Mouse (Mus musculus) layer of hippocampus, adult 8-10 months (tissue): ENCODE measurements around the gene Cstb. TPM values are rescaled to one million over a fixed set of nuclear protein-coding genes. Genes with fewer than 3 reads are reported as not detected.

Source experiments
- DNase-seq, 2 experiments: peaks; one replicate each; pipeline ENCODE4 v3.0.0; 2022; ENCODE audit warnings: low spot score in 2 of 2
- microRNA-seq, 2 experiments: library from miRNA; unstranded; fragments of <30 nt; microRNA quantifications; one replicate each; pipeline ENCODE4 v1.2.0; 2022
- total RNA-seq, 4 experiments: library from RNA; stranded (reverse); gene quantifications; 2 replicates each; pipeline ENCODE4 v1.2.4; 2022

The Cstb gene
- total RNA-seq, 4 experiments from 2014 or later = 28.4 to 47.8 (median 36.8) TPM

DNA sequence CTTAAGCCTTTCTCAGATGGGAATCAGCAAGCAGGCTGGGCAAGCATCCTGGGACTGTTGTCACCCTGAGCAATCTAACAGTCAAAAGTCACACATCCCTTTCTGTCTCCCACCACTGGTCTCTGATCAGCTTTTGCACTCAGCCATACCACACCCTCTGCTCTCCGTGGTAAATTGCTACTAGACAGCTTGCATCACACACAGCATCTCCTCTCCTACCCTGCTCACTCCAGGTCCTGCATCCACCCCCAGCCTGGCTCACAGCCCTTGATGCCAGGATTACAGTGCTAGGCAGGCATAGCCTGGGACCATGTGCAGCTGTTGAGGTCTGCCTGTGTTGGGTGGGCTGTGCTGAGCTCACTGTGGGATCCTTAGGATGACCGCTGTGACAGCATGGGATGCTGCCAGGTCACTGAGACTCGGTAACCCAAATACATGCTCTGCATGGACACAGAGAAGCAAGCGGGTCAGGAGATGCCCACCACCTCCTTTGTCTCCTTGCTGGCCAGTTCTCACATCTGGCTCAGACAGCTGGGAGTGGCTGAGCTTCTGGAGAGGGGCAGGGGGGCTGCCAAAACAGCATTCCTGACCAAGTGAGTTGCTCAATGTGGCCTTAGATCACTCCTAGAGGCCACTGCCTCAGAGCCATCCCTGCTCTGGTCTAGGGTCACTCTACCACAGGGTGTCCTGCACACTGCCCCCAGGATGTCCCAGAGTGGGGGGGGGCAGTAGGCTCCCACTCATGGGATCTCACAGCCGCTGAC lies 33.1 kb downstream of the Cstb start:
- DNase-seq = no peak

DNA sequence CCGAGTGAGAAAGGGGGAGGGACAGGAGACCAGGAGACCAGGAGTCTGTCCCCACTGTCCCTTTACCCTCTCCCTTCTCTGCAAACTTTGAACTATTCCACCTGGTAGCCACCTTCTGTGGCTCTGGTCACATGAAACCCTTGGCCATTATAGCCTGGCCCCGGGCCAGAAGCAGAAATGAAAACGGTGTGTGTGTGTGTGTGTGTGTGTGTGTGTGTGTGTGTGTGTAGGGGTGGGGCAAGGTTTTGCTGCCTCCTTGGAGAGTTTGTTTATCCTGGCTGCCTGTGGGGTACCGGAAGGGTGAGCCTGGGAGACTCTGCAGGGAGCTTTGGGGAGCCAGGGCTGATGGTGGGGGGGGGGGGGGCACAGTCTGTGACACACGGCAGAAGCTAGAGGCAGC lies 35.0 kb downstream of the Cstb start:
- no peak for DNase-seq

DNA sequence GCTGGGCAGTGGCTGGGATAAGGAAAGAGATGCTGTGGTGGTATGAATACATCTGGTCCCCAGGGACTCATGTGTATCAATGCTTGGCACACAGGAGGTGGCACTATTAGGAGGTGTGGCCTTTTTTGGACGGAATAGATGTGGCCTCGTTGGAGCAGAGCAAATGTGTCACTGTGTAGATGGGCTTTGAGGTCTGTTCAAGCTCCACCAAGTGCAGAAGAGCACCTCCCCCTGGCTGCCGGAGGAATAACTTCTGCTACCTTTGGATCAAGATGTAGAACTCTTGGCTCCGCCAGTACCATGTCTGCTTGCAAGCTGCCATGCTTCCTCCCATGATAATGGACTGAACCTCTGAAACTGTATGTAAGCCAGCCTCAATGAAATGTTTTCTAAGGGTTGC lies 36.3 kb downstream of the Cstb start:
- no peak for DNase-seq

DNA sequence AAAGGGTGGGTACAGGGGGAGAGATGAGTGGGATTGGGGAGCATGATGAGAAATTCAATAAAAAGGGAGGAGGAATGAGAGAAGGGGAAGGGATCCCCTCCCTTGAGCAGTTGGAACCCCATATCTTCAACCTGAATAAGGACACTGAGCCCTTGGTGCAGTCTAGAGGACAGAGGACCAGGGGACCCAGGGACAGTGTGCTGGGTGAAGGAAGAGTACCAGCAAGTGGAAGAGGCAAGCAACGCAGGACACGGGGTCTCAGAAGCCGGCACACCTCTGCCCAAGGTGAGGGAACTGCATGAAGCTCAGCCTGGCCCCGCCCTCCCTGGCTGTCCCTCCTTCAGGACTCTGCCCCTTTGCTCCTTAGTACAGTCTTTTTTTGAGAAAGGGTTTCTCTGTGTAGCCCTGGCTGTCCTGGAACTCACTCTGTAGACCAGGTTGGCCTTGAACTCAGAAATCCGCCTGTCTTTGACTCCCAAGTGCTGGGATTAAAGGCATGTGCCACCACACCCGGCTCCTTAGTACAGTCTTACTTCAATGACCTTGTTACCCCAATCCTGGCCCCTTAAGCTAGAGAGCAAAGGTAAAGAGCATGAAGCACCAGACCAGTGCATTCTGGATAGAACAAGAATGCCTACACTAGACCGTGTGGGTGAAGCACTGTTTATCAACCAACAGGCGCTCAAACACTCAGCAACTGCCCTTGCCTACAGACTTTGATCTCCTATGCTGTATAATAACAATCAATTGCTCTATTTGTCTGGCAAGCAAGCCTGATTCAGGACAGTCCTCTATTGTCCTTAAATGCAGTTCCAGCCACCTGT lies 37.7 kb downstream of the Cstb start:
- DNase-seq = no peak

DNA sequence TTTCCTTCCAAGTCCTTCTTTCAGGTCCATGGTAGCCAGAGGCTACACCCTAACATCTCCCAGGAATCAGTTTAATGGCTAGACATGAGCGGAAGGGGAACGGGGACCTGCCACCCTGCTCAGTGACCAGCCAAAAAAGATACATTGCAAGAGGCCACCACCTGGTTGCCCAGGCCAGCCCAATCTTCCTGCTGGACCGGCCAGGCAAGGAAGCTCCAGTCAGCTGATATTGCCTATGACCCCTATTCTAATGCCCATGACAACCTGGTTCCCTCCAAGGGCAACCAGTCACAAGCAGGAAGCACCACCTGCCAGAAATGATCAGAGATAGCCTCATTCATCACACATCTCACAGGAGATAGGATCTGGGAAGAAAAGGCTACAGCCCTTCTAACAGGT lies 38.3 kb downstream of the Cstb start:
- no peak for DNase-seq

DNA sequence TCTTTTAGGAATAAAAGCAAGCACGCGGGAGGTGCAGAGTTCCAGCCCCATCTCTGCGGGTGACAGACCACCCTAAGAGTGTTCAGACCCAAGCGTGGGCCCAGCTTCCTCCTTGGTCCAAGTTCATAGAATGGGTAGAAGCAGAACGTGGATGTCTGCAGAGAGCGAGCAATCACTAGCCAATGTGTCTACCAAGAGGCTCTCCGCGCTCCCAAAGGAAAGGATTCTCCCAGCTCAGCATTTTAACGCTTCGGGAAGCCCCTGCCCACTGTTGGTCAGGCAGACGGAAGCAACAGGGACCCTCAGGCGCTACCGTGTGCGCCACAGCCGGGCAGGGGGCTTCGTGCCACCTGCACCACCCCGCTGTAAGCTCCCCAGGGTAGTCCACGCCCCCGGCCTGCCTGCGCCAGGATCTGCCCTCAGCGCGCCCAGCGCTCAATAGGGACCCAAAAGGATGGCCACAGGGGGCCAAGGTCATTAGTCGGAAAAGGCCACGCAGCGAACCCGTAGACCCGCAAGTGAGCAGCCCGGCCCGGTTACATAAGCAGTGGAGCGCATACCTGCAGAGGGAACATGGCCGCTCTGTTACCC lies 38.8 kb downstream of the Cstb start:
- no peak for DNase-seq

DNA sequence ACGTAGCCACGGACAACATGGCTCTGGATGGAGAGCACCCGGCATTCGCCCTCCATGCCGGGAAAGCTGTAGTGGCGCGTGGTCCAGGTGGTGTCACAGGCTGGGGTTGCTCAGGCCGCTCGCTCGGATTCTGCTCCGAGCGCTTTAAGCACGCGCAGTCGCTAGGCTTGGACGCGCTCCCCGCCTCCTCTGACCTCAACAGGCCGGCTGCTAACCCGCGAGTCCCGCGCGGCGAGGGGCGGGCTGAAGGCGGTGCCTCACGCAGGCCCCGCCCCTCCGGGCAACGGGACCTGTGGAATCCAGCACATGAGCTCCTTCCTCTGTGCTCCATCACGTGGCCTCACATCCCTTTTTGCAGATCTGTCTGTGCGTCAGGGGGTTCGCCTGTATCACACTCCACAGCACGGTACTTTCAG lies 39.3 kb downstream of the Cstb start, which contains the start of gene Pdxk:
Gene Pdxk (minus strand): TSS at position 184 of the 416 bp plus-strand sequence.
- DNase-seq = peak; percentile 95

DNA sequence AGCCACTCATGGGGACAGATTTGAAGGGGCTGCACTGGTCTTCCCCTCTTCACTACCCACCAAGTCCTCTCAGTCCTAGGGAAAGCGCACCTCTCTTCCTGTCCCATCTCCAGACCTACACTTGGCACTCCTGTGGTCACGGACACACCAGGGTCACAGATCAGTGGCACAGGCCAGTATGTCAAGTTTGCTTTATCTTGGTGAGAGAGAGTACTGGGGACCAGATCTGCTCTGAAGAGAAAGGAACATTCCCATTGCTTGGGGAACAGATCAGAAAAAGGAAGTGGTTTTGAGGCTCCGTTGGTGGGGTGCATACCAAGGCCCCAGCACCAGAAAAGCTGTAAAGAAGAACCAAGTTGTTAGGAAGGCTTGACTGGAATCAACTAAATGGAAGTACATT lies 40.0 kb downstream of the Cstb start:
- no peak for DNase-seq

DNA sequence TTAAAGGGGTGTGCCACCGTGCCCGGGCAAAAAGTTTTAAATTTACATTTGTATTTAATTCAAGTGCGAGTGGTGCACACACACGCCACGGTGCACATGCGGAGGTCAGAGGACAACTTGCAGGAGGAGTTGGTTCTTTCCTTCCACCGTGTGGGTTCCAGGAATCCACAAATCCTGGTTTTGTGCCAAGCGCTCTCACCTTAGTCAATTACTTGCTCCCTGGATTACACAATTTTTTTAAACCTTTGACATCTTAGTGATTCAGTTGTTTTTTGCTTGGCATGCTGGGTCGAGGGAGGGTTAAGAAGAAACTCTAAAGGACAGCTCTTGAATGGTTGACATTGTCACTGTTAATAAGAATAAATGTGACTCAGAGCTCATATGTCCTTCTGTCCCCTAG lies 41.2 kb downstream of the Cstb start:
- no peak for DNase-seq

DNA sequence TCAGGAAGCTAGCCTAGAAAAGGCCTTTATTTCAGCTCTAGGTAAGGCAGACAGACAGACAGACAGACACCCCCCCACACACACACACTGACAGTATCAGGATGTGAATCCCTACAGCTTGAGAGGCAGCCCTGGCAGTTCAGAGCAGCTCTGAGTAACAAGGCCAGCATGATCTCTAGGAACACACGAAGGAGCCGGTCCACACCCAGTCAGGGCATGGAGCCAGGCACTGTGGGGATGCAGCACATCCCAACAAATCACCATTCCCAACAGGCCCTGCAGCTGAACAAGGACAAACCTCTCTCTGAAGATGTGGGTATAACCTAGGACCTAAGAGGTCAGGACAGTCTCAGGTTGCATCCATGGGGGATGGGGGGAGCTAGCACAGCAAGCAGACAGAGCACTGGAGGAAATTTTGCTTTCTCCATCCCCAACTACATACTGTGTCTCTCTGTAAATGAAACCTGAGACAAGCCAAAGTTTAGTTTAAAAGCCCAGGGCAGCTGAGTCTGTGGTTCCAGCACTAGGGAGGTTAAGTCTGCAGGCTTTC lies 42.4 kb downstream of the Cstb start:
- no peak for DNase-seq

DNA sequence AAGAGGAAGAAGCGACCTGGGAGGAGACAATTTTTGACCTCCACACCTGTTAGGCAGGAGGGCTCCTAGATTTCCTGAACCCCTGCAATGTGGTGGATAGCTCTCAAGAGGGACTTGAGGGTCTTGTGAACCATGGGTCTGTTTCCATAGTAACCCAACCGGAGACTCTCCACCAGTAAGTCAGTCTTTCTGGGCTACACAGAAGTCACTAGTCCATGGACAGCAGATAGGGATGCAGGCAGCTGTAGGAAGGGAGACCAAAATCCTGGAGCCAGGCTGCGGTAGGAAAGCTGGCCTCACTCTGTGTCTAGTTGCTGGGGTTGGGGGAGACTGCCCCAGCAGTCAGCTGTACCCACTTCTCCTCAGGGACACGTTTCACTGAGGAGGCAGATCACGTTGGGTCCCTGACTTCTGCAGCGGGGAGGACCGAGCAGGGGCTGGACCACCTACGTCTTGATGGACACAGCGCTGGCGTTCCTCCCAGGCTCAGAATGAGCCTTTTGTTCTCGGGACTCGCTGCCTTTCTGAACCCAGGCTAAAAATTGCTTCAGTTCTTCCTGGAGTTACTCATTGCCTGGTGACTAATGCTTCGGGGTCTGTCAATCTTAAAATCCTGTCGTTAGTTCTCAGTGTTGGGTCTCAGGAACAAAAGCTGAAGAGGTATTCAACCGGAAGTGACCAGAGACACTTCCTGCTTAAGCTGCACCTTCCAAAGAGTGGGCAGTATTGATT lies 45.3 kb downstream of the Cstb start:
- DNase-seq = no peak

DNA sequence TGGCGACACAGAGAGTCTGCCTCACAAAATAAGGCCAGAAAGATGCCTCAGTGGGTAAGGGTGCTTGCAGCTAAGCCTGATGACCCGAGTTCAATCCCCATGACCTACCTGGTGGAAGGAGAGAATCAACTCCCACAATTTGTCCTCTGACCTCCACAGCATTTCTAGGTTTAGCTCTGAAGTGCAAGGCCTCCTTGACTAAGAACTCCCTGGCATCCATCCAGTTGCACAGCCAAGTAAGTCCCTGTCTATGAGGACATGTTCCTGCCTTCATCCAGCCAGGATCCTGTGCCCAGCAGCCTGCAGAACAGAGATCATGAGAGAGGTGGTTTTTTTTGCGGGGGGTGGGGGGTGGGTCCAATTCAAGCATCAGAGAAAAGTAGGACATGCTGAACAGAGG lies 46.6 kb downstream of the Cstb start:
- DNase-seq = no peak

DNA sequence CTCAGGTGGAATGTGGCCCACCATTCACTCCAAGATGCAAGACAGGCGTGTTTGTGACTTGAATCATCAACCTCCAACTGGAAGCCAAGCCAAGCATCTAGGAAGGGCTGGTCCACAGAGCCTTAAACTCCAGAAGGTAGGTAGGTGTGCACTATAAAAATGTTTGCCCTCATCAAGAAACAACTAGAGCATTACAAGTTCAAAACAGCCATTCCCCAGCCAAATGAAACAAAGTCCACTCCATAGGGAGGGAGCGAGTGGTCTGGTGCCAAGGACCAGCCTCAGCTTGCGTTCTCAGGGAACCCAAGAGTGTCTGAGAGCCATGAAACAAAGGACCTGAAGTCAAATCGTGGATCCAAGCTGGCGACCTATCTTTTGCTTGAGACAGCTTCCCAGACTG lies 48.0 kb downstream of the Cstb start:
- no peak for DNase-seq

DNA sequence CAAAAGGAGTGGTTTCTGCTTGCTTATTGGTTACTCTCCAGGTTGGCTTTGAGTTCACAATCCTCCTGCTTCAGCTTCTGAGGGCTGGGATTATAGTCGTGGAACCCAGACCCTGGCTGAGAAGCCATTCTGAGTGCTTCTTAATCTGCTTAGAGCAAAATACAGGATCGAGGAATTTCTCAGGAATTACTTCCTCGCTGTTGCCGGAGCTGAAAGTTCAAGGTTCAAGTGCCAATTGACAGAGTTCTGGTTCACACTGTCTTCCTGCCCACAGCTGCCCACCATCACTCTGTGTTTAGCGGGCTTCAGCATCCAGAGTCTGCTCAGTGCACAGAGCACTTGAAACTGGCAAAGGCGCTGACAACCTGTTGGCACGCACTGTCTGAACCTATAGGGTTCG lies 49.3 kb downstream of the Cstb start:
- no peak for DNase-seq

DNA sequence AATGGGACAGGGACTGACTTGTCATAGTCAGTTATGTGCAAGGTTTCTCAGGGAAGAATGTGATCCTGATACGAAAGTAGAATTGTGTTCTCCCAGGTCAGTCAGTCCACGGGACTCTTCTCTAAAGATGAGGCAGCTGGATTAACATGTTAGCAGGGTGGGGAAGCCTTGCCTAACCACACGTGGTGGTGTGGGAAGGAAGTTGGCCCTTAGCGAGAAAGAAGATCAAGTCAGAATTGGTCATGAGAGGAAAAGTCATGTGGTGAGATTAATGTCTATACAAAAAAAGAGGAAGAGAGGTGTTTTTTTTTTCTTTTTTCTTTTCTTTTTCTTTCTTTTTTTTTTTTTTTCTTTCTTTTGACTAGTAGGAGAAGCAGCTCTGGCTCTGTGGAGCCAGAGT lies 51.4 kb downstream of the Cstb start:
- DNase-seq = no peak

Small RNA genes lying within 50 kb of the gene (microRNA-seq; reads per million reads assigned to microRNA genes)
- gene Mir6410 = 0 reads per million in 2 experiments
- 1.6 to 3.5 reads per million in 2 experiments for gene Mir6907
- 0 reads per million in 2 experiments for gene Mir6908

Other genes with a start within 250 kb of the Cstb start
- gene Pwp2, start 240.5 kb upstream of the Cstb start, total RNA-seq = 10 to 100 TPM; 19.6 to 22.1 (median 20.3) TPM
- 10 to 100 TPM; 74.1 to 95.5 (median 86.6) TPM for gene Trappc10, start 181.0 kb upstream of the Cstb start, total RNA-seq
- gene Agpat3, start 73.2 kb upstream of the Cstb start, total RNA-seq = 100 to 1,000 TPM; 201 to 224 (median 209) TPM
- 100 to 1,000 TPM; 323 to 359 (median 334) TPM for gene Rrp1, start 12.6 kb upstream of the Cstb start, total RNA-seq
- gene Pdxk, start 39.3 kb downstream of the Cstb start, total RNA-seq = 100 to 1,000 TPM in 2 of 4 experiments, 10 to 100 TPM in 2; 94.9 to 110 (median 101) TPM
- gene Olfr1358, start 91.8 kb downstream of the Cstb start, total RNA-seq = not detected
- gene Ilvbl, start 148.7 kb downstream of the Cstb start, total RNA-seq = 10 to 100 TPM; 21.3 to 41.5 (median 31.6) TPM
- gene Syde1, start 166.3 kb downstream of the Cstb start, total RNA-seq = 1 to 10 TPM; 6.7 to 9.4 (median 8.4) TPM
- not detected for gene Olfr1357, start 192.4 kb downstream of the Cstb start, total RNA-seq